Mouse (Mus musculus) heart, embryonic 16.5 days (tissue): Measurements from ENCODE around the gene Olfr91. TPM values are rescaled to one million over a fixed set of nuclear protein-coding genes. Genes with fewer than 3 reads are reported as not detected.

Source experiments
- polyA plus RNA-seq: library from polyadenylated mRNA; unstranded; fragments of >200 nt; fragmentation: Nextera tagmentation; extraction: Ambion mirVana; gene quantifications from 2 replicates; pipeline ENCODE4 v1.2.1, GENCODE M21; 2015

The Olfr91 gene
- polyA plus RNA-seq, 1 experiment from 2014 or later, result not detected

Other genes starting within 250 kb of the Olfr91 start
- 0.13 TPM in 1 of 2 replicates, not detected in the other for gene Trim15, start 231.1 kb downstream of the Olfr91 start, polyA plus RNA-seq
- gene Trim10, start 228.7 kb downstream of the Olfr91 start, polyA plus RNA-seq, result 5.8 and 6.1 TPM in 2 replicates
- 0.11 TPM in 1 of 2 replicates, not detected in the other for gene Trim40, start 208.2 kb downstream of the Olfr91 start, polyA plus RNA-seq
- gene Trim31, start 200.2 kb downstream of the Olfr91 start, polyA plus RNA-seq, result 0.13 TPM in 1 of 2 replicates, not detected in the other
- gene Rnf39, start 155.4 kb downstream of the Olfr91 start, polyA plus RNA-seq, result 0.22 and 0.40 TPM in 2 replicates
- 81.2 and 81.4 TPM in 2 replicates for gene Ppp1r11, start 146.5 kb downstream of the Olfr91 start, polyA plus RNA-seq
- 41.6 and 43.7 TPM in 2 replicates for gene Znrd1, start 139.7 kb downstream of the Olfr91 start, polyA plus RNA-seq
- gene Znrd1as, start 139.7 kb downstream of the Olfr91 start, polyA plus RNA-seq, result 7.8 and 9.3 TPM in 2 replicates
- not detected in 2 replicates for gene 2410137M14Rik, start 117.0 kb downstream of the Olfr91 start, polyA plus RNA-seq
- gene H2-M5, start 108.7 kb downstream of the Olfr91 start, polyA plus RNA-seq, result 0.30 and 0.37 TPM in 2 replicates
- gene Zfp57, start 97.1 kb downstream of the Olfr91 start, polyA plus RNA-seq, result 30.3 and 31.9 TPM in 2 replicates
- not detected in 2 replicates for gene Mog, start 74.9 kb downstream of the Olfr91 start, polyA plus RNA-seq
- gene Gabbr1, start 52.3 kb downstream of the Olfr91 start, polyA plus RNA-seq, result 3.7 and 4.1 TPM in 2 replicates
- gene Olfr90, start 9.8 kb downstream of the Olfr91 start, polyA plus RNA-seq, result not detected in 2 replicates
- not detected in 2 replicates for gene Olfr92, start 21.8 kb upstream of the Olfr91 start, polyA plus RNA-seq
- not detected in 2 replicates for gene Olfr93, start 63.2 kb upstream of the Olfr91 start, polyA plus RNA-seq
- gene Ubd, start 95.6 kb upstream of the Olfr91 start, polyA plus RNA-seq, result 2.8 and 5.6 TPM in 2 replicates
- gene Olfr94, start 102.7 kb upstream of the Olfr91 start, polyA plus RNA-seq, result not detected in 2 replicates
- gene Olfr95, start 114.8 kb upstream of the Olfr91 start, polyA plus RNA-seq, result not detected in 2 replicates
- not detected in 2 replicates for gene Olfr96, start 121.9 kb upstream of the Olfr91 start, polyA plus RNA-seq
- gene Olfr97, start 139.1 kb upstream of the Olfr91 start, polyA plus RNA-seq, result not detected in 2 replicates
- not detected in 2 replicates for gene Olfr98, start 165.5 kb upstream of the Olfr91 start, polyA plus RNA-seq
- 2.9 TPM in 2 replicates for gene H2-M3, start 171.9 kb upstream of the Olfr91 start, polyA plus RNA-seq
- gene Olfr99, start 185.2 kb upstream of the Olfr91 start, polyA plus RNA-seq, result not detected in 2 replicates
- gene Olfr101, start 206.0 kb upstream of the Olfr91 start, polyA plus RNA-seq, result not detected in 2 replicates
- not detected in 2 replicates for gene Olfr102, start 218.8 kb upstream of the Olfr91 start, polyA plus RNA-seq
- not detected in 2 replicates for gene Olfr103, start 241.4 kb upstream of the Olfr91 start, polyA plus RNA-seq